Mouse (Mus musculus) embryonic facial prominence, embryonic 11.5 days (tissue): ENCODE measurements around the gene Anxa4. TPM values are rescaled to one million over a fixed set of nuclear protein-coding genes. Genes with fewer than 3 reads are reported as not detected.

ENCODE experiments used
- ATAC-seq: fragments of 200-750 bp; cut with Nextera tagmentation; replicated peaks from 2 replicates; pipeline ENCODE4 v1.8.0; 2017; ENCODE audit warnings: low read depth; ENCODE audit not compliant: insufficient number of reproducible peaks, low FRiP score, low TSS enrichment
- DNase-seq: peaks from one replicate; pipeline ENCODE4 v3.0.0-alpha.2; 2015; ENCODE audit warnings: low spot score
- H3K27ac ChIP-seq: fragments of 300-500 bp; sonication (generic); replicated peaks from 2 replicates; pipeline ENCODE4 v1.5.1; 2014; ENCODE audit warnings: mild to moderate bottlenecking, low read depth, low read length, control low read depth
- H3K27me3 ChIP-seq: fragments of 300-500 bp; sonication (generic); 2 replicates; pipeline ENCODE4 v1.6.1; 2014; ENCODE audit warnings: mild to moderate bottlenecking, low read length, moderate library complexity, mixed read lengths; ENCODE audit not compliant: control insufficient read depth, insufficient read depth
- H3K36me3 ChIP-seq: fragments of 300-500 bp; sonication (generic); replicated peaks from 2 replicates; pipeline ENCODE4 v1.6.1; 2014; ENCODE audit warnings: low read depth, mild to moderate bottlenecking, low read length, moderate library complexity, mixed read lengths; ENCODE audit not compliant: control insufficient read depth, insufficient read depth
- H3K4me1 ChIP-seq: fragments of 300-500 bp; sonication (generic); 2 replicates; pipeline ENCODE4 v1.6.1; 2014; ENCODE audit warnings: low read length, mixed read lengths; ENCODE audit not compliant: control insufficient read depth, insufficient read depth
- H3K4me2 ChIP-seq: fragments of 300-500 bp; sonication (generic); 2 replicates; pipeline ENCODE4 v1.6.1; 2014; ENCODE audit warnings: low read depth, mild to moderate bottlenecking, control low read depth, low read length, moderate library complexity
- H3K4me3 ChIP-seq: fragments of 300-500 bp; sonication (generic); 2 replicates; pipeline ENCODE4 v1.5.1; 2014; ENCODE audit warnings: low read depth, low read length, control low read depth
- H3K9ac ChIP-seq: fragments of 300-500 bp; sonication (generic); replicated peaks from 2 replicates; pipeline ENCODE4 v1.6.1; 2014; ENCODE audit warnings: mild to moderate bottlenecking, control low read depth, low read length
- H3K9me3 ChIP-seq: fragments of 300-500 bp; sonication (generic); replicated peaks from 2 replicates; pipeline ENCODE4 v1.6.1; 2016; ENCODE audit warnings: mild to moderate bottlenecking, low read length, inconsistent platforms, mixed read lengths; ENCODE audit not compliant: control insufficient read depth
- WGBS: fragments of 180-500 bp; shearing (Covaris S2); extraction: QIAGEN DNeasy Blood & Tissue Kit; methylation state at CpG from one replicate; pipeline ENCODE4 v1.1.7; 2014; 5-methylcytosine and 5-hydroxymethylcytosine counted together
- polyA plus RNA-seq: library from polyadenylated mRNA; unstranded; fragments of >200 nt; fragmentation: Nextera tagmentation; extraction: Ambion mirVana; gene quantifications from 2 replicates; pipeline ENCODE4 v1.2.1, GENCODE M21; 2014

The Anxa4 gene
- polyA plus RNA-seq, 1 experiment from 2014 or later = 12.5 TPM

- no peaks in the 10 kb centered on the region for H3K36me3 ChIP-seq
- no peak overlapping the region for H3K27ac ChIP-seq
- no peak overlapping the region for H3K4me3 ChIP-seq
- ATAC-seq (no peak), DNase-seq (no peak)
- H3K27me3 ChIP-seq = no peaks in the 10 kb centered on the region
- H3K4me2 ChIP-seq = no peak overlapping the region
- H3K9me3 ChIP-seq = no peaks in the 10 kb centered on the region
- no peak overlapping the region for H3K9ac ChIP-seq
- no peaks in the 10 kb centered on the region for H3K4me1 ChIP-seq
- 86% methylated on average over 4 of the region's 4 CpGs for WGBS
These were observed 25.1 kb downstream of the Anxa4 start for GRCm38 (mm10) chr6:86768186-86768776.

DNA sequence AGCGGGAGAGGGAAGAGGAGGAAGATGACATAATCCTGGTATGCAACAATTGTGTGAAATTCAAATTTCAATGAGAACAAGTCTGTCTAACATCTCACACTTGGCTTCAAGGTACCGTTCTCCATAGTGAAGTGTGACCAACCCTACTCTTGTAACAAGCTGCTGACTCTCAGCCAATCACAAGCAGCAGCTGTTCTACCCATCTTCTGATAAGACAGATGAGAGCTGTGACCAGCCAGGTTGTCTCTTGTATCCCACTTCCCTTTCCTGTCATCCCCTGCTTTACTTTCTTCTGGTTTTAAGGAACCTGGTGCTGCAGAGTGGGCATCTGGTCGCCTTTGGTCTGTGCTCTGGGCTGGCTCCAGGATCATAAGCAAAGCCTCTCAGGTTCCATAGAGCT lies 25.9 kb downstream of the Anxa4 start:
- no peaks in the 10 kb centered on the region for H3K4me1 ChIP-seq
- WGBS = 79% methylated on average over 3 of the region's 3 CpGs
- H3K4me2 ChIP-seq = no peak overlapping the region
- H3K9ac ChIP-seq = no peak overlapping the region
- ATAC-seq (no peak), DNase-seq (no peak)
- no peaks in the 10 kb centered on the region for H3K9me3 ChIP-seq
- H3K36me3 ChIP-seq = no peaks in the 10 kb centered on the region
- no peak overlapping the region for H3K27ac ChIP-seq
- no peaks in the 10 kb centered on the region for H3K27me3 ChIP-seq
- no peak overlapping the region for H3K4me3 ChIP-seq

- no peak overlapping the region for H3K27ac ChIP-seq
- ATAC-seq (no peak), DNase-seq (no peak)
- no peaks in the 10 kb centered on the region for H3K36me3 ChIP-seq
- no peaks in the 10 kb centered on the region for H3K4me1 ChIP-seq
- WGBS = 69% methylated on average over 6 of the region's 6 CpGs
- H3K9me3 ChIP-seq = no peaks in the 10 kb centered on the region
- H3K9ac ChIP-seq = no peak overlapping the region
- no peak overlapping the region for H3K4me3 ChIP-seq
- H3K27me3 ChIP-seq = no peaks in the 10 kb centered on the region
- H3K4me2 ChIP-seq = no peak overlapping the region
These were observed 27.7 kb downstream of the Anxa4 start for GRCm38 (mm10) chr6:86765637-86766059.

GRCm38 (mm10) chr6:86754105-86754863 lies 39.1 kb downstream of the Anxa4 start:
- 85% methylated on average over 10 of the region's 10 CpGs for WGBS
- Histone ChIP-seq H3K36me3 (no peaks in the 10 kb centered on the region), H3K9ac (no peak overlapping the region), H3K4me3 (no peak overlapping the region), H3K4me2 (no peak overlapping the region), H3K27me3 (no peaks in the 10 kb centered on the region), H3K27ac (no peak overlapping the region), H3K4me1 (no peaks in the 10 kb centered on the region), H3K9me3 (no peaks in the 10 kb centered on the region)
- DNase-seq (peak; percentile 14), ATAC-seq (no peak)

DNA sequence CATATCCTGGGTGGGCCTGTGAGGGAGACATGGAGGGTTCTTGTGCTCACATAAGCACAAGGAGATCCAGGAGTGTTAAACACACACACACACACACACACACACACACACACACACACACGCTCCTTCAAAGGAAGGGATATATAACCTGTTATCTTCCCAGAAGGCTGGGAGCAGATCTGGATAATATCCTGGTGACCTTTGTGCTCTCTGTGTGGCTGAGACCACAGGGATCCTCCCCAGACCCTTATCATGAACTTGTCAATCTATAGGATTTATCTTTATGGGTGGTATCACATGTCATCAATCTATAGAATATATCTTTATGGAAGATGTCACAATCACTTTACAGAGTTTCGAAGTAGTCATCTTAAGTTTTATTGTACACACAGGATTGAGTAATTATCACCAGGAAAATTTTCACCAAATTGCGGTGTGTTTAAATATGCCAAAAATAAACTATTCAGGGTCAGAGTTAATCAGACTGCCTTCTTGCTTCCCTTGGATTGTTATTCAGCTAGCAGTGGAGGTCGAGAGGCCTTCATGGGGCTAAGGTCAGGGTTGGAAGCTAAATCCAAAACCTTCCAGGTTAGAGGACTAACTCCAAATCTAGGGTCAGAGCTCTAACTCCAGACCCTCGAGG lies 40.4 kb downstream of the Anxa4 start:
- Histone ChIP-seq H3K4me3 (no peak overlapping the region), H3K9ac (no peak overlapping the region), H3K36me3 (no peaks in the 10 kb centered on the region), H3K4me2 (no peak overlapping the region), H3K9me3 (no peaks in the 10 kb centered on the region), H3K27ac (no peak overlapping the region), H3K27me3 (no peaks in the 10 kb centered on the region), H3K4me1 (no peaks in the 10 kb centered on the region)
- no peak for ATAC-seq
- 79% methylated on average over 5 of the region's 5 CpGs for WGBS
- DNase-seq = no peak

DNA sequence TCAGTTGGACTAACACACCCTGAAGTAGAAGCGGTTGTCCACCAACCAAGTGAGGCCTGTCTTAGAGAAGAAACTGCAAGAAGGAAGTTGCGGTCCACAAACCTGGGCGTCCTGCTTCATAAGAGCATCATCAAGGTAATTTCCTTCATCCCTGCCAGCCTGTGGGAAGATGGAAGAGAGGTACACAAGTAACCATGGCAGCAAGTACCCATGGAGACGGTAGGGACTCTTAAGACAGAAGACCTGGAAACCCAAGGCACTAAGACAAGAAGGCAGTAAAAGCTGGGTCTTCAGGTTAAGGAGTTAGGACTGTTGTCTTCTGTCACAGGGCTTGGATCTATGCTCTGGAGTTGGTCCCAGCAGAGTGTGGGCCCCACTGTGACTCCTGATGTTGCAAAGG lies 42.4 kb downstream of the Anxa4 start:
- Histone ChIP-seq H3K4me3 (no peak overlapping the region), H3K36me3 (no peaks in the 10 kb centered on the region), H3K4me1 (no peaks in the 10 kb centered on the region), H3K27me3 (no peaks in the 10 kb centered on the region), H3K9me3 (no peaks in the 10 kb centered on the region), H3K4me2 (no peak overlapping the region), H3K9ac (no peak overlapping the region), H3K27ac (no peak overlapping the region)
- ATAC-seq (no peak), DNase-seq (no peak)
- WGBS = 96% methylated on average over 4 of the region's 4 CpGs

GRCm38 (mm10) chr6:86749817-86750216 lies 43.6 kb downstream of the Anxa4 start:
- no peak for DNase-seq

DNA sequence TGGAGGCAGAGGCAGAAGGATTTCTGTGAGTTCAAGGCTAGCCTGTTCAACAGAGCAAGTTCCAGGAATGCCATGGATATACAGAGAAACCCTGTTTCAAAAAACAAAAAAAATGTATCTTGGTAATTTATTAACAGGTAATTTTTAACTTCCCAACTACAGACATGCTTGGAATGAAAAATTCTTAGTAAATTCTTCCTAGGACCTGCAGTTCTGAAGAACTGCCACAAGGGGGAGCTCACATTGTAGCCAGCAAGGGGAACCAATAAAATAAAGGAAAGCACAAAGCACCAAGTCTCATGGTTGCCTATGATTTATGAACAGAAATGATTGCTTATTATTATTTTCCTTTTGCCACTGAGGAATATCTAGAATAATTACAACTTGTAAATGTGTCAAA lies 46.2 kb downstream of the Anxa4 start:
- no peak overlapping the region for H3K4me2 ChIP-seq
- H3K36me3 ChIP-seq = no peaks in the 10 kb centered on the region
- H3K4me1 ChIP-seq = no peaks in the 10 kb centered on the region
- H3K27ac ChIP-seq = no peak overlapping the region
- H3K4me3 ChIP-seq = no peak overlapping the region
- H3K9ac ChIP-seq = no peak overlapping the region
- no peaks in the 10 kb centered on the region for H3K9me3 ChIP-seq
- no peak for ATAC-seq
- peak; percentile 76 for DNase-seq
- no peaks in the 10 kb centered on the region for H3K27me3 ChIP-seq

More at GRCm38 (mm10) chr6:86749817-86750216, 43.6 kb downstream of the Anxa4 start:
- H3K9me3 ChIP-seq = no peaks in the 10 kb centered on the region
- no peak for ATAC-seq
- no peak overlapping the region for H3K4me3 ChIP-seq
- no peak overlapping the region for H3K9ac ChIP-seq
- H3K4me2 ChIP-seq = no peak overlapping the region
- 73% methylated on average over 4 of the region's 4 CpGs for WGBS
- no peaks in the 10 kb centered on the region for H3K4me1 ChIP-seq
- no peaks in the 10 kb centered on the region for H3K36me3 ChIP-seq
- H3K27me3 ChIP-seq = no peaks in the 10 kb centered on the region
- H3K27ac ChIP-seq = no peak overlapping the region
